Comparison of ENCODE assay signal across 7 mouse cellular contexts in genomic region chr6:127109402-127109930, GRCm38 (mm10). TPM values are rescaled to one million over a fixed set of nuclear protein-coding genes. Genes with fewer than 3 reads are reported as not detected.
A peak's percentile ranks its signal among the peaks of the same experiment; 100 is the strongest.
DNase-seq lines count a peak whose midpoint lies in the region; ATAC-seq lines count a peak whose summit lies in the region.

Tigar (minus strand) TSS chr6:127109557.

- peak within 1 kb of the TSS; percentile 64 for H3K4me3 ChIP-seq in embryonic facial prominence, embryonic 11.5 days (ENCODE audit: low read depth, low read length)
- peak within 1 kb of the TSS; percentile 62 for H3K4me3 ChIP-seq in limb, embryonic 10.5 days
- peak within 1 kb of the TSS; percentile 67 for H3K4me3 ChIP-seq in midbrain, embryonic 13.5 days (replicated peaks)

- peak within 1 kb of the TSS; percentile 65 for H3K9ac ChIP-seq in embryonic facial prominence, embryonic 11.5 days (replicated peaks; ENCODE audit: low read length)
- peak within 1 kb of the TSS; percentile 72 for H3K9ac ChIP-seq in midbrain, embryonic 13.5 days (replicated peaks)

- peak; percentile 98 for ATAC-seq in embryonic facial prominence, embryonic 11.5 days (replicated peaks; ENCODE audit: insufficient number of reproducible peaks, low FRiP score, low TSS enrichment, low read depth)
- ATAC-seq in granulocyte monocyte progenitor cell, adult 5-6 weeks (replicated peaks; ENCODE audit: poor library complexity, severe bottlenecking), result peak; percentile 96
- ATAC-seq in midbrain, embryonic 13.5 days, result peak; percentile 100

- H3K4me1 ChIP-seq in embryonic facial prominence, embryonic 11.5 days (ENCODE audit: control insufficient read depth, insufficient read depth, low read length), result no peaks in the 10 kb centered on the region
- peaks cover 12% of the 10 kb centered on the region for H3K4me1 ChIP-seq in limb, embryonic 10.5 days
- H3K4me1 ChIP-seq in midbrain, embryonic 13.5 days (replicated peaks), result peaks cover 25% of the 10 kb centered on the region

- H3K36me3 ChIP-seq in embryonic facial prominence, embryonic 11.5 days (replicated peaks; ENCODE audit: control insufficient read depth, insufficient read depth, low read depth, low read length), result no peaks in the 10 kb centered on the region
- no peaks in the 10 kb centered on the region for H3K36me3 ChIP-seq in limb, embryonic 10.5 days
- H3K36me3 ChIP-seq in midbrain, embryonic 13.5 days, result no peaks in the 10 kb centered on the region; the same call in 1 of the 2 replicates

- H3K27me3 ChIP-seq in embryonic facial prominence, embryonic 11.5 days (ENCODE audit: control insufficient read depth, insufficient read depth, low read length), result no peaks in the 10 kb centered on the region; the same call in 1 of the 2 replicates
- no peaks in the 10 kb centered on the region for H3K27me3 ChIP-seq in limb, embryonic 10.5 days (ENCODE audit: low read depth, poor library complexity, severe bottlenecking)
- peaks cover 6% of the 10 kb centered on the region; the same call in 1 of the 2 replicates for H3K27me3 ChIP-seq in midbrain, embryonic 13.5 days

- no peaks in the 10 kb centered on the region for H3K9me3 ChIP-seq in embryonic facial prominence, embryonic 11.5 days (replicated peaks; ENCODE audit: control insufficient read depth, low read length)
- no peaks in the 10 kb centered on the region for H3K9me3 ChIP-seq in limb, embryonic 10.5 days (replicated peaks)
- no peaks in the 10 kb centered on the region for H3K9me3 ChIP-seq in midbrain, embryonic 13.5 days

- DNase-seq in adrenal gland, postnatal 14 days, result peak; percentile 97
- DNase-seq in embryonic facial prominence, embryonic 11.5 days (ENCODE audit: low spot score), result peak; percentile 95
- DNase-seq in kidney, adult 11 months, result peak; percentile 95
- DNase-seq in limb, embryonic 10.5 days (ENCODE audit: low spot score), result peak; percentile 92
- peak; percentile 78 for DNase-seq in spleen, adult 12 weeks (ENCODE audit: low spot score)

- peak within 1 kb of the TSS; percentile 83 for H3K4me2 ChIP-seq in embryonic facial prominence, embryonic 11.5 days (ENCODE audit: low read depth, low read length)
- H3K4me2 ChIP-seq in midbrain, embryonic 13.5 days (replicated peaks), result peak within 1 kb of the TSS; percentile 71

- WGBS in embryonic facial prominence, embryonic 11.5 days, result under 1% methylated on average over 37 of the region's 37 CpGs
- WGBS in limb, embryonic 10.5 days, result under 1% methylated on average over 37 of the region's 37 CpGs
- WGBS in midbrain, embryonic 13.5 days, result 0% methylated on average over 37 of the region's 37 CpGs

- H3K27ac ChIP-seq in embryonic facial prominence, embryonic 11.5 days (replicated peaks; ENCODE audit: low read depth, low read length), result no peak within 1 kb of the TSS
- peak within 1 kb of the TSS; percentile 63 for H3K27ac ChIP-seq in limb, embryonic 10.5 days
- H3K27ac ChIP-seq in midbrain, embryonic 13.5 days, result peak within 1 kb of the TSS; percentile 47; the same call in 1 of the 2 replicates

RNA-seq across cellular contexts. Expression of gene Tigar, which starts in this region (rescaled TPM):
- total RNA-seq in adrenal gland, postnatal 14 days (2021), result 15.4 and 18.3 TPM in 2 replicates
- 4.4 and 5.0 TPM in 2 replicates for polyA plus RNA-seq in embryonic facial prominence, embryonic 11.5 days (2014; fragmentation: Nextera tagmentation; extraction: Ambion mirVana)
- 10.7 and 11.6 TPM in 2 replicates for total RNA-seq in granulocyte monocyte progenitor cell, adult 5-6 weeks (2014; fragmentation: Nextera tagmentation)
- total RNA-seq in granulocyte monocyte progenitor cell, adult 5-6 weeks (2017), result 12.8 and 18.5 TPM in 2 replicates
- 4.7 and 5.1 TPM in 2 replicates for polyA plus RNA-seq in limb, embryonic 10.5 days (2016; fragmentation: Nextera tagmentation; extraction: Ambion mirVana)
- 7.3 and 8.8 TPM in 2 replicates for polyA plus RNA-seq in midbrain, embryonic 13.5 days (2015; fragmentation: Nextera tagmentation; extraction: Ambion mirVana)
